Mouse (Mus musculus): ENCODE results near the gene Tecpr2. TPM values are rescaled to one million over a fixed set of nuclear protein-coding genes. Genes with fewer than 3 reads are reported as not detected.

Gene Tecpr2
- total and polyA plus RNA-seq, 3 experiments = 2.8 to 7.5 (median 3.1) TPM

DNA sequence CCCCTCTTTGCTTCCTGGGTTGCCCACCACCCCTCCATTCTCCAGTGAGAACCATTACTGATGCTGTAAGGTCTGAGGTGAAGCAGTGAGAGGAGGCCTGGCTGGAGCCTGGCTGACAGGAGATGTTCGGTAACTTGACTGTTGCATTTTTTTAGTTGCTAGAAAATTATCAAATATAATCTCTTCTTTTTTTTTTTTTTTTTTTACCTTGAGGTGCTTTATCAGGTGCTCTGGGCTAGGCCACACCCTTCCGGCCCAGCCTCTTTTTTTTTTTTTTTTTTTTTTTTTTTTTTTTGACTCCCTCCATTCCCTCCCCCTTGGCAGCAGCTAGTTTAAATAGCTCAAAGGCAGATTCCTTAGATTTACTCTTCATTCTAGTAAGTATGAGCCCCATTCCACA, 64.8 kb downstream of the Tecpr2 start:
- Histone ChIP-seq H3K36me3 (replicated peaks in 1 of 2; ENCODE audit: control insufficient read depth in 1 of 2, insufficient read depth in 1 of 2, low read length in 1 of 2) (peaks cover 11 to 43% of the 10 kb centered on the region in 2 experiments), H3K27me3 (replicated peaks) (no peaks in the 10 kb centered on the region), H3K27ac (ENCODE audit: insufficient read depth, low read depth) (no peak overlapping the region), H3K79me2 (replicated peaks; ENCODE audit: control insufficient read depth, extremely low read depth, insufficient read depth, poor library complexity, severe bottlenecking) (no peaks in the 10 kb centered on the region), H3K4me2 (ENCODE audit: insufficient read depth, low read depth, poor library complexity, severe bottlenecking) (no peak overlapping the region), H3K4me3 (replicated peaks in 1 of 3; ENCODE audit: low read depth in 2 of 3, low read length in 2 of 3, poor library complexity in 1 of 3) (no peak overlapping the region), H3K9me3 (replicated peaks; ENCODE audit: low read length) (no peaks in the 10 kb centered on the region), H3K4me1 (ENCODE audit: control insufficient read depth in 1 of 2, insufficient read depth in 2 of 2) (peaks cover 3 to 35% of the 10 kb centered on the region in 2 experiments), H3K9ac (ENCODE audit: insufficient read depth, low read depth) (no peak overlapping the region)
- DNase-seq (ENCODE audit: extremely low read depth) = no peak
- dilution Hi-C loops (cut with MboI; ENCODE audit: extremely low pct_ligation_motif_present, extremely low pct_unique_long_range_greater_than_20kb, low sequenced_read_pairs) = no loop called here
- in situ Hi-C loops (cut with MboI; ENCODE audit: low pct_ligation_motif_present, low pct_unique_long_range_greater_than_20kb, low sequenced_read_pairs) = no loop called here
- TF ChIP-seq ZNF384 (IDR thresholded peaks at IDR 0.05; ENCODE audit: low read depth, low read length) (peak; percentile 70), CHD1 (IDR thresholded peaks at IDR 0.05; ENCODE audit: low read depth, low read length) (no peak)

GRCm38 (mm10) chr12:110954351-110954991, 65.4 kb downstream of the Tecpr2 start:
- in situ Hi-C loops (cut with MboI; ENCODE audit: low pct_ligation_motif_present, low pct_unique_long_range_greater_than_20kb, low sequenced_read_pairs) = no loop called here
- dilution Hi-C loops (cut with MboI; ENCODE audit: extremely low pct_ligation_motif_present, extremely low pct_unique_long_range_greater_than_20kb, low sequenced_read_pairs) = no loop called here

GRCm38 (mm10) chr12:110961973-110962372, 72.9 kb downstream of the Tecpr2 start:
- Histone ChIP-seq H3K36me3 (replicated peaks in 1 of 2; ENCODE audit: control insufficient read depth in 1 of 2, insufficient read depth in 1 of 2, low read length in 1 of 2) (peaks cover 15 to 45% of the 10 kb centered on the region in 2 experiments), H3K4me2 (ENCODE audit: insufficient read depth, low read depth, poor library complexity, severe bottlenecking) (no peak overlapping the region), H3K79me2 (replicated peaks; ENCODE audit: control insufficient read depth, extremely low read depth, insufficient read depth, poor library complexity, severe bottlenecking) (no peaks in the 10 kb centered on the region), H3K27me3 (replicated peaks) (no peaks in the 10 kb centered on the region), H3K9ac (ENCODE audit: insufficient read depth, low read depth) (no peak overlapping the region), H3K4me1 (ENCODE audit: control insufficient read depth in 1 of 2, insufficient read depth in 2 of 2) (peaks cover 3 to 19% of the 10 kb centered on the region in 2 experiments), H3K27ac (ENCODE audit: insufficient read depth, low read depth) (no peak overlapping the region), H3K9me3 (replicated peaks; ENCODE audit: low read length) (no peaks in the 10 kb centered on the region), H3K4me3 (replicated peaks in 1 of 3; ENCODE audit: low read depth in 2 of 3, low read length in 2 of 3, poor library complexity in 1 of 3) (no peak overlapping the region)
- TF ChIP-seq GABPA (IDR thresholded peaks at IDR 0.05; ENCODE audit: insufficient replicate concordance, low read depth, low read length) (no peak), RCOR1 (conservative IDR thresholded peaks at IDR 0.05; ENCODE audit: low read depth, low read length) (no peak), MEF2A (IDR thresholded peaks at IDR 0.05; ENCODE audit: borderline replicate concordance, low read depth, low read length) (no peak), CHD2 (IDR thresholded peaks at IDR 0.05; ENCODE audit: low read length) (no peak), KAT2A (IDR thresholded peaks at IDR 0.05; ENCODE audit: insufficient replicate concordance, low read length) (no peak), ZC3H11A (IDR thresholded peaks at IDR 0.05; ENCODE audit: low read depth, low read length) (no peak), MYC (IDR thresholded peaks at IDR 0.05; ENCODE audit: low read depth, low read length) (no peak), MAFK (IDR thresholded peaks at IDR 0.05; ENCODE audit: insufficient replicate concordance, low read length) (no peak), RAD21 (IDR thresholded peaks at IDR 0.05; ENCODE audit: low read depth, low read length) (no peak), TCF12 (IDR thresholded peaks at IDR 0.05; ENCODE audit: low read depth, low read length) (no peak), POLR2A (IDR thresholded peaks at IDR 0.05; ENCODE audit: low read depth, low read length) (no peak), IRF4 (IDR thresholded peaks at IDR 0.05; ENCODE audit: low read depth, low read length) (no peak), HCFC1 (IDR thresholded peaks at IDR 0.05; ENCODE audit: low read depth, low read length) (no peak), POLR2AphosphoS2 (IDR thresholded peaks at IDR 0.05; ENCODE audit: low read depth, low read length) (no peak), CHD1 (IDR thresholded peaks at IDR 0.05; ENCODE audit: low read depth, low read length) (no peak), TBP (conservative IDR thresholded peaks at IDR 0.05; ENCODE audit: low read depth, low read length) (no peak), MAZ (IDR thresholded peaks at IDR 0.05; ENCODE audit: low read depth, low read length) (no peak), NRF1 (IDR thresholded peaks at IDR 0.05; ENCODE audit: low read depth, low read length) (no peak), JUND (conservative IDR thresholded peaks at IDR 0.05; ENCODE audit: low read depth, low read length) (no peak), MAX (IDR thresholded peaks at IDR 0.05; ENCODE audit: low read length) (no peak)
- no peak for DNase-seq (ENCODE audit: extremely low read depth)
- in situ Hi-C loops (cut with MboI; ENCODE audit: low pct_ligation_motif_present, low pct_unique_long_range_greater_than_20kb, low sequenced_read_pairs) (no loop called here), dilution Hi-C loops (cut with MboI; ENCODE audit: extremely low pct_ligation_motif_present, extremely low pct_unique_long_range_greater_than_20kb, low sequenced_read_pairs) (no loop called here)

More at GRCm38 (mm10) chr12:110954351-110954991, 65.4 kb downstream of the Tecpr2 start:
- TF ChIP-seq MYC (IDR thresholded peaks at IDR 0.05; ENCODE audit: low read depth, low read length) (no peak), MXI1 (IDR thresholded peaks at IDR 0.05; ENCODE audit: low read depth, low read length) (no peak), PAX5 (IDR thresholded peaks at IDR 0.05; ENCODE audit: low read length) (no peak), GABPA (IDR thresholded peaks at IDR 0.05; ENCODE audit: insufficient replicate concordance, low read depth, low read length) (no peak), RCOR1 (conservative IDR thresholded peaks at IDR 0.05; ENCODE audit: low read depth, low read length) (no peak), ZKSCAN1 (IDR thresholded peaks at IDR 0.05; ENCODE audit: borderline replicate concordance, low read depth, low read length) (no peak), NRF1 (IDR thresholded peaks at IDR 0.05; ENCODE audit: low read depth, low read length) (no peak), ZMIZ1 (IDR thresholded peaks at IDR 0.05; ENCODE audit: low read depth, low read length) (no peak), RAD21 (IDR thresholded peaks at IDR 0.05; ENCODE audit: low read depth, low read length) (no peak), SMC3 (IDR thresholded peaks at IDR 0.05; ENCODE audit: low read depth, low read length) (no peak), USF1 (IDR thresholded peaks at IDR 0.05; ENCODE audit: low read depth, low read length) (no peak), POLR2A (IDR thresholded peaks at IDR 0.05; ENCODE audit: low read depth, low read length) (no peak), JUN (IDR thresholded peaks at IDR 0.05; ENCODE audit: insufficient read depth, low read depth, low read length) (no peak), KAT2A (IDR thresholded peaks at IDR 0.05; ENCODE audit: insufficient replicate concordance, low read length) (no peak)
- Histone ChIP-seq H3K27me3 (replicated peaks) (no peaks in the 10 kb centered on the region), H3K4me2 (ENCODE audit: insufficient read depth, low read depth, poor library complexity, severe bottlenecking) (no peak overlapping the region), H3K9me3 (replicated peaks; ENCODE audit: low read length) (no peaks in the 10 kb centered on the region), H3K27ac (ENCODE audit: insufficient read depth, low read depth) (no peak overlapping the region), H3K4me1 (ENCODE audit: control insufficient read depth in 1 of 2, insufficient read depth in 2 of 2) (peaks cover 3 to 32% of the 10 kb centered on the region in 2 experiments), H3K4me3 (replicated peaks in 1 of 3; ENCODE audit: low read depth in 2 of 3, low read length in 2 of 3, poor library complexity in 1 of 3) (no peak overlapping the region), H3K9ac (ENCODE audit: insufficient read depth, low read depth) (no peak overlapping the region), H3K79me2 (replicated peaks; ENCODE audit: control insufficient read depth, extremely low read depth, insufficient read depth, poor library complexity, severe bottlenecking) (no peaks in the 10 kb centered on the region), H3K36me3 (replicated peaks in 1 of 2; ENCODE audit: control insufficient read depth in 1 of 2, insufficient read depth in 1 of 2, low read length in 1 of 2) (peaks cover 6 to 43% of the 10 kb centered on the region in 2 experiments)
- no peak for DNase-seq (ENCODE audit: extremely low read depth)

All from CH12.LX (cell line).